Mouse (Mus musculus) ES-Bruce4 (cell line): ENCODE measurements around the gene Psmb11. TPM values are rescaled to one million over a fixed set of nuclear protein-coding genes. Genes with fewer than 3 reads are reported as not detected.
A peak's percentile ranks its signal among the peaks of the same experiment; 100 is the strongest.

Experiments used
- H3K27ac ChIP-seq: 2 replicates; pipeline ENCODE4 v1.5.1; 2012; ENCODE audit warnings: low read length, inconsistent platforms; ENCODE audit not compliant: insufficient read depth
- H3K27me3 ChIP-seq: 2 replicates; pipeline ENCODE4 v1.6.1; 2012; ENCODE audit warnings: mild to moderate bottlenecking, low read length, inconsistent platforms; ENCODE audit not compliant: control insufficient read depth, poor library complexity, insufficient read depth, severe bottlenecking
- H3K36me3 ChIP-seq: 2 replicates; pipeline ENCODE4 v1.6.1; 2012; ENCODE audit warnings: inconsistent platforms, mild to moderate bottlenecking, low read length, moderate library complexity; ENCODE audit not compliant: control insufficient read depth, poor library complexity, insufficient read depth, severe bottlenecking
- H3K4me1 ChIP-seq: one replicate; pipeline ENCODE4 v1.8.1; 2011; ENCODE audit warnings: low read length; ENCODE audit not compliant: control insufficient read depth, insufficient read depth
- H3K4me3 ChIP-seq: 2 replicates; pipeline ENCODE4 v1.5.1; 2011; ENCODE audit warnings: low read depth, mild to moderate bottlenecking, low read length
- H3K9ac ChIP-seq: 2 replicates; pipeline ENCODE4 v1.6.1; 2012; ENCODE audit warnings: low read depth, mild to moderate bottlenecking, inconsistent platforms; ENCODE audit not compliant: poor library complexity, severe bottlenecking
- H3K9me3 ChIP-seq: replicated peaks from 2 replicates; pipeline ENCODE4 v1.6.1; 2012; ENCODE audit warnings: mild to moderate bottlenecking, low read length, inconsistent platforms; ENCODE audit not compliant: control insufficient read depth, poor library complexity, insufficient read depth, severe bottlenecking
- CTCF ChIP-seq: IDR thresholded peaks from one replicate; pipeline ENCODE4 v1.8.1; 2011; ENCODE audit warnings: low read depth, low read length
- EP300 ChIP-seq: IDR thresholded peaks from 2 replicates; pipeline ENCODE4 v1.6.1; 2011; ENCODE audit warnings: low read depth, low read length; ENCODE audit not compliant: insufficient read depth
- POLR2A ChIP-seq: IDR thresholded peaks from one replicate; pipeline ENCODE4 v1.8.1; 2011; ENCODE audit warnings: low read length; ENCODE audit not compliant: insufficient read depth
- polyA plus RNA-seq: library from polyadenylated mRNA; stranded (reverse); fragments of >200 nt; gene quantifications from 2 replicates; pipeline ENCODE4 v1.2.4, GENCODE M21; 2011; ENCODE audit warnings: low read depth; ENCODE audit not compliant: missing spikeins, insufficient read depth, insufficient read length

Psmb11 gene
- polyA plus RNA-seq, 1 experiment = 0.64 TPM

DNA sequence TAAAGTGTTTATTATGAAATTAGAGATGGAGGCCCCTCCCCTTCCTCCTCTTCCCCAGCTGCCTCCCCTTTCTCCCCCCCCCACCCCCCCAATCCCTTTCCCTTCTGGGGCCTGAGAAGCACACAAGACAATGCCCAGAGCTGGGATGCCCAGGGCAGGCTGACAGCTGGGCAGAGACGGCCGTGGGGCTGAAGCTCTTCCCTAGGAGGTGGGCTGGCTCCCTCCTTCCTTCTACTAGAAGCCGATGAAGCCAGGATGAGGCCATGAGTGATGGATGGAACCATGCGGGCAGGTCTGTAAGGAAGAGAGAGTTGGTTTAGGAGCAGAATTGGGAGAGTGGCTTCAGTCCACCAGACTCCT, 10.0 kb downstream of the Psmb11 start:
- TF ChIP-seq CTCF = no peak
- no peak overlapping the region for H3K27ac ChIP-seq
- H3K36me3 ChIP-seq = no peaks in the 10 kb centered on the region

DNA sequence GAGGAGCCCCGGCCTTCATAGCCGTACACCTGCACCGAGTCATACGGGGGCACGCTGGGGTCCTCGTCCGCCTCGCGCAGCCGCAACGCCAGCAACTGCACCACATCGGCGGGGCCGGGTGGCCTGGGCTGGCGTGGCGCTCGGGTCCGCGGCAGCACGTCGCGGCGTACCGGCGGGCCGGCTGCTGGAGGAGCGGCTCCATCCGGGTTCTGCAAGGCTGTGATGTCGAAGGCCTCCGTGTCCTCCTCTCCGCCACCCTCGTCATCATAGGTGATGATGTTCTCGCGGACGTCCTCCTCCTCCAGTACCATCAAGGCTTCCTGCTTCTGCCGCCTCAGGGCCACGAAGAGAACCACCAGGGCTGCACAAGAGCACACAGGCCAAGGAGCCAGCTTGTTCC, 11.0 kb downstream of the Psmb11 start:
- Histone ChIP-seq H3K4me1 (no peaks in the 10 kb centered on the region), H3K27me3 (no peaks in the 10 kb centered on the region), H3K9ac (peak overlapping the region; percentile 73), H3K27ac (no peak overlapping the region), H3K4me3 (peak overlapping the region; percentile 54), H3K9me3 (no peaks in the 10 kb centered on the region), H3K36me3 (no peaks in the 10 kb centered on the region)
- TF ChIP-seq POLR2A (no peak), CTCF (no peak), EP300 (no peak)

More for the DNA sequence above, 10.0 kb downstream of the Psmb11 start:
- no peaks in the 10 kb centered on the region for H3K27me3 ChIP-seq
- no peaks in the 10 kb centered on the region for H3K9me3 ChIP-seq
- H3K4me1 ChIP-seq = no peaks in the 10 kb centered on the region
- no peak overlapping the region for H3K9ac ChIP-seq
- H3K4me3 ChIP-seq = no peak overlapping the region

DNA sequence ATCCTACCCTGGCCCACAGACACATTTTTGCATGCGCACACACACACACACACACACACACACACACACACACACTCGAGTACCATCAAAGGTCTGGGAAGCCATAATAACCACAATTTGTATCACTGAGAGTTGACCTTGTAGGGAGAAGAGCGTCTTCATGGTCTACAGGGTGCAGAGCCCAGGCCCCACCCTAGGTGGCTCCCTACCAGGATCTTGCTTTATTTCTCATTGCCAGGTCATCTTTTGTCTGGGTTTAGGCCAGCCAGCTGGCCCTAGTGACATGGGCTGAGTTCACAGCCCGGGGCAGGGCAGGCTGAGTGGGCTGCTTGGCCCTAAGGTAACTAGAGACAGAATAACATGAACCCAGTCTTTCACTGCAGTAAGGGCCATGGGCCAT, 12.9 kb downstream of the Psmb11 start:
- no peak overlapping the region for H3K27ac ChIP-seq
- no peaks in the 10 kb centered on the region for H3K9me3 ChIP-seq
- no peaks in the 10 kb centered on the region for H3K4me1 ChIP-seq
- H3K27me3 ChIP-seq = no peaks in the 10 kb centered on the region
- no peak overlapping the region for H3K9ac ChIP-seq
- no peaks in the 10 kb centered on the region for H3K36me3 ChIP-seq
- TF ChIP-seq POLR2A = no peak
- TF ChIP-seq EP300 = no peak
- TF ChIP-seq CTCF = peak; percentile 18
- no peak overlapping the region for H3K4me3 ChIP-seq

DNA sequence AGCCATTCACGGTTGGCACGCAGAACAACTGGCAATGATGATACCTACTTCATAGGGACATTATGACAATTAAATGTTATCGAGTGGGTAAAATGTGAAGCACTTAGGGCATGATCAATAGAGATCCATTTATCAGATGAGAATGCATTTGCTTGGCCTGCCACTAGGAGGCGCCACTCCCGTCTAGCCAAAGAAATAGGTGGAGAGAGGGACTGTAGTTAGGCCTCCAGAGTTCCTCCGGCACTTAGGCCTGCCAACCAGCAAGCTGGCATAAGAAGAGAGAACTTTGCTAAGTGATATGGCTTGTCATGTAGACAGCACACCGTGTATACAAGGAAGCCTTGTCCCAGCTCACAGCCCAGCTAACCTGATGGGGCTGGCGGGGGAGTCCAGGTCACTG, 15.7 kb downstream of the Psmb11 start:
- Histone ChIP-seq H3K4me1 (no peaks in the 10 kb centered on the region), H3K4me3 (peak overlapping the region; percentile 13; the same call in 1 of the 2 replicates), H3K27me3 (no peaks in the 10 kb centered on the region), H3K36me3 (no peaks in the 10 kb centered on the region), H3K27ac (no peak overlapping the region), H3K9ac (peak overlapping the region; percentile 10; the same call in 1 of the 2 replicates), H3K9me3 (no peaks in the 10 kb centered on the region)
- TF ChIP-seq CTCF = peak; percentile 98
- TF ChIP-seq POLR2A = no peak

DNA sequence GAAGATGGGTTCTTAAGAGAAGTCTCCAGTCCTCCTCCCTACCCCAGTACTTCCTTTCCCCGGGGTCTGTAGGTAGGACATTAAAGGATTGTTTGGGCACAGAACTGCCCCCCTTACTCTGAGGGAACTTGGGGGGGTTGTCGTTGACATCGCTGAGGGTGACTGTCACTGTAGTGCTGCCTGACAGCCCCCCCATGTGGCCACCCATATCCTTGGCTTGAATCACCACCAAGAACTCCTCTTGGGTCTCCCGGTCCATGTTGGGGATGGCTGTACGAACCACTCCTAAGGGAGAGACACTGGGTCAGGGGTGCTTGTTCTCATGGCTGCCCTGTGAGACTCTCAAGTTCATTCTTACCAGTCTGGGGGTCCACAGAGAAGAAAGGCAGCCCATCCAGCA, 17.0 kb downstream of the Psmb11 start:
- TF ChIP-seq EP300 (no peak), POLR2A (no peak), CTCF (peak; percentile 31)
- H3K27me3 ChIP-seq = no peaks in the 10 kb centered on the region
- H3K36me3 ChIP-seq = peaks cover under 1% of the 10 kb centered on the region
- no peaks in the 10 kb centered on the region for H3K9me3 ChIP-seq
- H3K9ac ChIP-seq = no peak overlapping the region
- H3K27ac ChIP-seq = no peak overlapping the region
- no peak overlapping the region for H3K4me3 ChIP-seq
- H3K4me1 ChIP-seq = no peaks in the 10 kb centered on the region

DNA sequence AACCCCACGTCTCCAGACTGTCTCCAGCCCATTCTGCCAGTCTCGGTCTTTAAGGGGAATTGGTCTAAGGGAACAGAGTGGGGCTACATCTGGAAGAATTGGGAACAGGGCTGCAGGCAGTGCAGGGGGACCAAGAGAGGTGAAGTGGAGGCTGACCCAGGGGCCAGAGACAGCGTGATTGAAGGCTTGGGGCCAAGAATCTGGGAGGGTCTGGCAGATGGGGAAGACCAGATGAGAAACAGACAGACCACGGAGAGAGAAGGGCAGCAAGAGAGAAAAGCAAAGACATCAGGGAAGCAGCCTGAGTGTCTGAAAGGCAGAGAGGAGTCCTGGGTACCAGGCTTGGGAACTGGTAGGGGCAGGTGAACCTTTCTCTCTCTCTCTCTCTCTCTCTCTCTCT, 18.9 kb downstream of the Psmb11 start:
- Histone ChIP-seq H3K36me3 (peaks cover 19% of the 10 kb centered on the region), H3K27ac (no peak overlapping the region)
- TF ChIP-seq POLR2A (no peak), CTCF (no peak), EP300 (no peak)

DNA sequence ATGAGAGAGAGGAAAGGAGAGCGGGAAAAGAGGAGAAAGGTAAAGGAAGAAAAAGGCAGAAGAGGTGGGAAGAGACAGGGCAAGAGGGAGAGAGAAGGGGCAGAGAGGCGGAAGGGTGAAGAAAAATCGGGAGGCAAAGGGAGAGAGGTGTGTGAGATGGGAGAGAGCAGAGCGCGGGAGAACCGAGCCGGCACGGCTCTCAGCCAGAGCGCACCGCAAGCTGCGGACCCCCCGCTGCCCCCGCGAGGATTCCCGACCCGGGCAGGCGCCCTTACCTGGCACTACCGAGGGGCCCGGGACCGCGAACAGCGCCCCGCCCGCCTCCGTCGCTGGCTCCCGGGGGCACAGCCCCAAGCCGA, 19.7 kb downstream of the Psmb11 start, which contains the start of gene Gm17606:
TSS of gene Gm17606 (plus strand) at position 7 of the 359 bp plus-strand sequence.
- TF ChIP-seq POLR2A (no peak), EP300 (no peak), CTCF (no peak)
- no peak within 1 kb of the TSS for H3K27ac ChIP-seq
- H3K9ac ChIP-seq = peak within 1 kb of the TSS; percentile 73

More for the DNA sequence above, 18.9 kb downstream of the Psmb11 start:
- Histone ChIP-seq H3K4me1 (no peaks in the 10 kb centered on the region), H3K9ac (no peak overlapping the region), H3K27me3 (no peaks in the 10 kb centered on the region), H3K4me3 (no peak overlapping the region), H3K9me3 (no peaks in the 10 kb centered on the region)

More for the DNA sequence above, 19.7 kb downstream of the Psmb11 start, which contains the start of gene Gm17606:
- Histone ChIP-seq H3K9me3 (no peaks in the 10 kb centered on the region), H3K27me3 (no peaks in the 10 kb centered on the region), H3K36me3 (peaks cover 26% of the 10 kb centered on the region), H3K4me3 (peak within 1 kb of the TSS; percentile 77), H3K4me1 (no peaks in the 10 kb centered on the region)
